Mouse (Mus musculus) forebrain, postnatal 0 days (tissue): Measurements from ENCODE around the gene Oaf. TPM values are rescaled to one million over a fixed set of nuclear protein-coding genes. Genes with fewer than 3 reads are reported as not detected.

Experiments
- ATAC-seq: fragments of 200-750 bp; cut with Nextera tagmentation; 2 replicates; pipeline ENCODE4 v1.8.0; 2017; ENCODE audit warnings: mild to moderate bottlenecking, moderate library complexity
- DNase-seq: peaks from one replicate; pipeline ENCODE4 v3.0.0-alpha.2; 2015
- H3K27ac ChIP-seq: fragments of 300-500 bp; sonication (generic); 2 replicates; pipeline ENCODE4 v1.5.1; 2014; ENCODE audit warnings: low read depth, mild to moderate bottlenecking, antibody characterized with exemption, low read length, moderate library complexity, mixed read lengths
- H3K27me3 ChIP-seq: fragments of 300-500 bp; sonication (generic); 2 replicates; pipeline ENCODE4 v1.6.1; 2014; ENCODE audit warnings: mild to moderate bottlenecking, low read length, mixed read lengths; ENCODE audit not compliant: insufficient read depth
- H3K36me3 ChIP-seq: fragments of 300-500 bp; sonication (generic); 2 replicates; pipeline ENCODE4 v1.6.1; 2014; ENCODE audit warnings: mild to moderate bottlenecking, moderate library complexity; ENCODE audit not compliant: insufficient read depth
- H3K4me1 ChIP-seq: fragments of 300-500 bp; sonication (generic); 2 replicates; pipeline ENCODE4 v1.6.1; 2014; ENCODE audit warnings: antibody characterized with exemption; ENCODE audit not compliant: insufficient read depth
- H3K4me2 ChIP-seq: fragments of 300-500 bp; sonication (generic); 2 replicates; pipeline ENCODE4 v1.6.1; 2014; ENCODE audit warnings: low read depth, mild to moderate bottlenecking, moderate library complexity
- H3K4me3 ChIP-seq: fragments of 300-500 bp; sonication (generic); 2 replicates; pipeline ENCODE4 v1.5.1; 2014; ENCODE audit warnings: low read depth, low read length, mixed read lengths
- H3K9ac ChIP-seq: fragments of 300-500 bp; sonication (generic); 2 replicates; pipeline ENCODE4 v1.6.1; 2014; ENCODE audit warnings: mild to moderate bottlenecking
- H3K9me3 ChIP-seq: fragments of 300-500 bp; sonication (generic); 2 replicates; pipeline ENCODE4 v1.6.1; 2016; ENCODE audit warnings: low read length
- CTCF ChIP-seq: sonication (generic); IDR thresholded peaks from 2 replicates; pipeline ENCODE4 v1.5.1; 2016; ENCODE audit warnings: antibody characterized with exemption, control low read depth, low read depth
- WGBS: fragments of 180-500 bp; shearing (Covaris S2); extraction: QIAGEN DNeasy Blood & Tissue Kit; methylation state at CpG from one replicate; pipeline ENCODE4 v1.1.7; 2014; 5-methylcytosine and 5-hydroxymethylcytosine counted together
- polyA plus RNA-seq: library from polyadenylated mRNA; unstranded; fragments of >200 nt; fragmentation: Nextera tagmentation; extraction: Ambion mirVana; gene quantifications from 2 replicates; pipeline ENCODE4 v1.2.1, GENCODE M21; 2015
- total RNA-seq: library from RNA; depleted of rRNA; stranded (reverse); fragments of >200 nt; gene quantifications from 2 replicates; pipeline ENCODE4 v1.2.3, GENCODE M21; 2014; rRNA removed

Oaf gene
- total and polyA plus RNA-seq, 2 experiments from 2014 or later: 7.9 to 14.3 TPM

GRCm38 (mm10) chr9:43178172-43178571 is 61.5 kb downstream of the Oaf start:
- no peak for ATAC-seq
- Histone ChIP-seq H3K4me3 (no peak overlapping the region), H3K4me2 (no peak overlapping the region), H3K36me3 (no peaks in the 10 kb centered on the region), H3K4me1 (no peaks in the 10 kb centered on the region), H3K9ac (no peak overlapping the region), H3K27me3 (no peaks in the 10 kb centered on the region), H3K9me3 (no peaks in the 10 kb centered on the region), H3K27ac (no peak overlapping the region)
- DNase-seq: no peak
- 60% methylated on average over 7 of the region's 7 CpGs for WGBS
- TF ChIP-seq CTCF: peak; percentile 14; the same call in 1 of the 2 replicates

Other genes with a start within 250 kb of the Oaf start
- gene Arhgef12, start 132.7 kb downstream of the Oaf start, total RNA-seq: 91.7 and 98.7 TPM in 2 replicates
- gene Arhgef12, start 132.7 kb downstream of the Oaf start, polyA plus RNA-seq: 6.5 and 12.2 TPM in 2 replicates
- 6.0 and 6.2 TPM in 2 replicates for gene Tmem136, start 123.3 kb downstream of the Oaf start, total RNA-seq
- 6.8 and 7.5 TPM in 2 replicates for gene Tmem136, start 123.3 kb downstream of the Oaf start, polyA plus RNA-seq
- not detected in 2 replicates for gene Pou2f3, start 29.5 kb downstream of the Oaf start, total RNA-seq
- 0.05 TPM in 1 of 2 replicates, not detected in the other for gene Pou2f3, start 29.5 kb downstream of the Oaf start, polyA plus RNA-seq
- gene Trim29, start 70.9 kb upstream of the Oaf start, total RNA-seq: not detected in 2 replicates
- 0.05 and 0.11 TPM in 2 replicates for gene Trim29, start 70.9 kb upstream of the Oaf start, polyA plus RNA-seq